Mouse (Mus musculus) forebrain, embryonic 13.5 days (tissue): ENCODE results near the gene Rab31. TPM values are rescaled to one million over a fixed set of nuclear protein-coding genes. Genes with fewer than 3 reads are reported as not detected.
A peak's percentile ranks its signal among the peaks of the same experiment; 100 is the strongest.

ENCODE experiments used
- ATAC-seq: fragments of 200-750 bp; cut with Nextera tagmentation; 2 replicates; pipeline ENCODE4 v1.8.0; 2017
- H3K27ac ChIP-seq: fragments of 300-500 bp; sonication (generic); 2 replicates; pipeline ENCODE4 v1.5.1; 2015; ENCODE audit warnings: inconsistent platforms, mild to moderate bottlenecking, moderate library complexity
- H3K27me3 ChIP-seq: fragments of 300-500 bp; sonication (generic); 2 replicates; pipeline ENCODE4 v1.6.1; 2015; ENCODE audit warnings: mild to moderate bottlenecking, inconsistent platforms
- H3K36me3 ChIP-seq: fragments of 300-500 bp; sonication (generic); 2 replicates; pipeline ENCODE4 v1.6.1; 2015; ENCODE audit warnings: mild to moderate bottlenecking, inconsistent platforms; ENCODE audit not compliant: poor library complexity, severe bottlenecking
- H3K4me1 ChIP-seq: fragments of 300-500 bp; sonication (generic); 2 replicates; pipeline ENCODE4 v1.6.1; 2015; ENCODE audit warnings: inconsistent platforms
- H3K4me2 ChIP-seq: fragments of 300-500 bp; sonication (generic); 2 replicates; pipeline ENCODE4 v1.6.1; 2015; ENCODE audit warnings: inconsistent platforms, mild to moderate bottlenecking, moderate library complexity
- H3K4me3 ChIP-seq: fragments of 300-500 bp; sonication (generic); 2 replicates; pipeline ENCODE4 v1.5.1; 2015; ENCODE audit warnings: mild to moderate bottlenecking, inconsistent platforms
- H3K9ac ChIP-seq: fragments of 300-500 bp; sonication (generic); 2 replicates; pipeline ENCODE4 v1.6.1; 2015; ENCODE audit warnings: mild to moderate bottlenecking, inconsistent platforms
- H3K9me3 ChIP-seq: fragments of 300-500 bp; sonication (generic); replicated peaks from 2 replicates; pipeline ENCODE4 v1.6.1; 2016; ENCODE audit warnings: inconsistent platforms
- WGBS: fragments of 180-500 bp; shearing (Covaris S2); methylation state at CpG from one replicate; pipeline ENCODE4 v1.1.7; 2015; 5-methylcytosine and 5-hydroxymethylcytosine counted together
- polyA plus RNA-seq: library from polyadenylated mRNA; unstranded; fragments of >200 nt; fragmentation: Nextera tagmentation; extraction: Ambion mirVana; gene quantifications from 2 replicates; pipeline ENCODE4 v1.2.1, GENCODE M21; 2015

Rab31 gene
- polyA plus RNA-seq, 1 experiment from 2014 or later = 66.6 TPM

GRCm38 (mm10) chr17:65712861-65713535 is 59.6 kb downstream of the Rab31 start:
- 92% methylated on average over 13 of the region's 13 CpGs for WGBS
- H3K9ac ChIP-seq = no peak overlapping the region
- no peaks in the 10 kb centered on the region for H3K27me3 ChIP-seq
- no peak for ATAC-seq
- H3K27ac ChIP-seq = no peak overlapping the region
- H3K4me1 ChIP-seq = no peaks in the 10 kb centered on the region
- no peak overlapping the region for H3K4me3 ChIP-seq
- H3K36me3 ChIP-seq = peaks cover 34% of the 10 kb centered on the region
- H3K4me2 ChIP-seq = no peak overlapping the region
- H3K9me3 ChIP-seq = peaks cover 14% of the 10 kb centered on the region

GRCm38 (mm10) chr17:65711779-65712178 is 60.8 kb downstream of the Rab31 start:
- no peak overlapping the region for H3K27ac ChIP-seq
- no peak overlapping the region for H3K4me2 ChIP-seq
- H3K36me3 ChIP-seq = peaks cover 30% of the 10 kb centered on the region
- H3K4me3 ChIP-seq = no peak overlapping the region
- H3K9me3 ChIP-seq = peaks cover 14% of the 10 kb centered on the region
- H3K4me1 ChIP-seq = no peaks in the 10 kb centered on the region
- no peak overlapping the region for H3K9ac ChIP-seq
- 95% methylated on average over 5 of the region's 5 CpGs for WGBS
- H3K27me3 ChIP-seq = no peaks in the 10 kb centered on the region
- ATAC-seq = no peak

DNA sequence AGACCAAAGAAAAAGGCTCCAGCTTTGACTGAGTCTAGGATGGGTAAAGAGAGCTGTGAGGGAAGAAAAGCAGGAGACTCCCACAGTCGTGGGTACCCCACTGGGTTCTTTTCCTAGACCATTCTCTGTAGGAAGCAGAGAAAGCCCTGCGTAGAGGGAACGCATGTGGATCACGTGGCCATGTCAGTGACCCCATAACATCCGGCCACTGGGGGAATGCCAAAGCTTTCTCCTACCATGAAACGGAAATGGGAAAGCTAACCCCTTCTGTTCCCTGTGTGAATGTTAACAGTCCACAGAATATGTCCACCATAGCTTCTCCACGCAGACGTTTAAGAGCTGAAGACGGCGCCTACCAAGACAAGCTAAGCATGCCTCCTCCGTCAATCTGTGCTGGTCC is 62.0 kb downstream of the Rab31 start:
- Histone ChIP-seq H3K9me3 (peaks cover 14% of the 10 kb centered on the region), H3K4me2 (no peak overlapping the region), H3K27ac (no peak overlapping the region), H3K36me3 (peaks cover 29% of the 10 kb centered on the region), H3K4me3 (no peak overlapping the region), H3K9ac (no peak overlapping the region), H3K4me1 (no peaks in the 10 kb centered on the region), H3K27me3 (no peaks in the 10 kb centered on the region)
- WGBS = 94% methylated on average over 11 of the region's 11 CpGs
- ATAC-seq = no peak

DNA sequence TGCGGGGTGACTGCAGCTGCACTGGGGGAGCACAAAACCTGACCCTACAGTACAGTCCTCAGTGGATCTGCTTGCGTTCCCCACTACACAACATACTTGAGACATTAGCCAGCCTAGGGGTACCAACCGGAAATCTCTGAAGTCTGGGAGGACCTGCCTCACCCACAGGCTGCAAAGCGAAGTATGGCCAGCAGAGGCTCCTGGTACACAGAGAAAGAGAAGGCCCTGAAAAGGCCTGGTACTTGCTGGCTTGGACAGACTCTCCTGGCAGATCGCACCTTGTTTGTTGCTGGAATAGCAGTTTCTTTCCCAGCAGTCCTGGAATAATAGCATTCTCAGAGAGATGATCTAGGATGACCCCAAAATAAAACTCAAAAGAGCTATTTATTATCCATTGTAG is 66.3 kb downstream of the Rab31 start:
- WGBS = 89% methylated on average over 5 of the region's 5 CpGs
- no peak for ATAC-seq
- H3K9ac ChIP-seq = no peak overlapping the region

DNA sequence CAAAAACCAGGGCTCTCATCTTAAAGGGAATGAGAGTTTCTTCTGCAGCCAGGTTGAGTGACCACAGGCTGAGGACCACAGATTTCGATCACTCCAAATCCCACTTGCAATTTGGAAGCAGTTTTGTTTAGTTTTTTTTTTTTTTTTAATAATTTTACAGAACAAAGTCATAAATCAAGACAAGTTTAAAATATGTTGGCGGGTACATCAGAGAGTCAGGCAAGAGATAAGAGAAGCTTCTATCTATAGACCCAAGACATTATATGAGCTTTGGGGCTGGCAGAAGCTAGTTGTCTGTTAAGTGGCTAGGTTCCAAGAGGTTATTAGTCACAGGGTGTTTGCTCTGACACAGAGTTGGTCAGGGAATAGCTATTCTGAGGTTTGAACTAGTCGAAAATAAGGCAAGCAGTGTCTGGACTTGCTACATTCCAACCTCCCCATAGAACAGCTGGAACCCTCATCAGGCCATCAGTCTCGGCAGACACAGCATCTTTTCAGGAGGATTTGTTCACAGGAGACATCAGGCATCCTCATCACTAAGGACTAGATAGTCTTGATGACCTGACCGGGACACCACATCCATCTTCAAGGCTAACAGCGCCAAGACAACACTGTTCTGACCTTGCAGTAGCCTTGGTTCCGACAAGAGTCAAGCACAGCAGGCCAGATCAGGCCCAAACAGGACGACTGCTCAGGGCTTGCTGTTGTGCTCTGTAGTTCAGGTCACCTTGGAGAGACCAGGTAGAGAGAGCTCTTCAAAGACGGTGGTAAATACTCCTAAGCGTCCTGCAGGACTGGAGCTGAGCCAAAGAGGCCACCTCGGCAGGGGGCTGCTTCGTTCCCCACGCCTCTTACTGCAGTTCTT is 68.8 kb downstream of the Rab31 start:
- H3K9me3 ChIP-seq = no peaks in the 10 kb centered on the region
- H3K36me3 ChIP-seq = peaks cover 8% of the 10 kb centered on the region; the same call in 1 of the 2 replicates
- no peak for ATAC-seq
- 86% methylated on average over 13 of the region's 13 CpGs for WGBS
- no peak overlapping the region for H3K27ac ChIP-seq
- H3K4me3 ChIP-seq = no peak overlapping the region
- H3K27me3 ChIP-seq = no peaks in the 10 kb centered on the region
- H3K9ac ChIP-seq = no peak overlapping the region
- H3K4me1 ChIP-seq = peaks cover 22% of the 10 kb centered on the region
- H3K4me2 ChIP-seq = no peak overlapping the region

More for the DNA sequence above, 66.3 kb downstream of the Rab31 start:
- Histone ChIP-seq H3K27ac (no peak overlapping the region), H3K36me3 (peaks cover 15% of the 10 kb centered on the region), H3K27me3 (no peaks in the 10 kb centered on the region), H3K4me2 (no peak overlapping the region), H3K9me3 (peaks cover under 1% of the 10 kb centered on the region; the same call in 1 of the 2 replicates), H3K4me1 (peaks cover 11% of the 10 kb centered on the region), H3K4me3 (no peak overlapping the region)

- Histone ChIP-seq H3K4me1 (peaks cover 22% of the 10 kb centered on the region), H3K27me3 (no peaks in the 10 kb centered on the region), H3K9me3 (no peaks in the 10 kb centered on the region), H3K27ac (peak overlapping the region; percentile 81), H3K4me2 (no peak overlapping the region), H3K9ac (no peak overlapping the region), H3K36me3 (peaks cover 10% of the 10 kb centered on the region; the same call in 1 of the 2 replicates), H3K4me3 (no peak overlapping the region)
- peak; percentile 54 for ATAC-seq
- WGBS = 46% methylated on average over 13 of the region's 13 CpGs
These were observed 70.6 kb downstream of the Rab31 start for GRCm38 (mm10) chr17:65701797-65702566.

GRCm38 (mm10) chr17:65701356-65701755 is 71.2 kb downstream of the Rab31 start:
- H3K27me3 ChIP-seq = no peaks in the 10 kb centered on the region
- H3K4me3 ChIP-seq = no peak overlapping the region
- 87% methylated on average over 8 of the region's 8 CpGs for WGBS
- peaks cover 15% of the 10 kb centered on the region; the same call in 1 of the 2 replicates for H3K36me3 ChIP-seq
- no peaks in the 10 kb centered on the region for H3K9me3 ChIP-seq
- ATAC-seq = no peak
- H3K4me2 ChIP-seq = no peak overlapping the region
- H3K4me1 ChIP-seq = peaks cover 22% of the 10 kb centered on the region
- H3K27ac ChIP-seq = peak overlapping the region; percentile 81
- no peak overlapping the region for H3K9ac ChIP-seq

DNA sequence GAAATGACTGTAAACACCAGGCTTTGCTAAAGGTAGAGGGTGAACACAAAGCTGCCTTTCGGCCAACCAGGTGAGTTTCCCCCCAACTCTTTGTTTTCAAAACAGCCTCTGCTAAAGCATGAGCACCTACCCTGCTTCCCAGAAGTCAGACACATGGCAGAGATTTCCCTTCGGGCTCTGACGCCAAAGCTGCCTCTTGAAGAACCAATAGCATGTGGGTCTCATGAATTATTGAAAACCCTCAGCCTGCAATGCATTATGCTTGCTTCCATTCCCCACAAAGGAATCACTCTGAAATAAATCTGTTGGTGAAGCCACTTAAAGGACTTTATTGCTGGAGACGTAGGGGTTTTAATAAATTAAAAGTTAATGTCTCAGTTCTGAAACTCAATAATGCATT is 72.5 kb downstream of the Rab31 start:
- H3K4me2 ChIP-seq = no peak overlapping the region
- H3K4me1 ChIP-seq = peaks cover 22% of the 10 kb centered on the region
- no peak overlapping the region for H3K9ac ChIP-seq
- 44% methylated on average over 4 of the region's 4 CpGs for WGBS
- 0 out of 2 replicates have a peak, but pooled peaks cover 8% of the 10 kb centered on the region for H3K36me3 ChIP-seq
- peak overlapping the region; percentile 48 for H3K27ac ChIP-seq
- no peaks in the 10 kb centered on the region for H3K9me3 ChIP-seq
- ATAC-seq = peak; percentile 76
- H3K27me3 ChIP-seq = no peaks in the 10 kb centered on the region
- no peak overlapping the region for H3K4me3 ChIP-seq

DNA sequence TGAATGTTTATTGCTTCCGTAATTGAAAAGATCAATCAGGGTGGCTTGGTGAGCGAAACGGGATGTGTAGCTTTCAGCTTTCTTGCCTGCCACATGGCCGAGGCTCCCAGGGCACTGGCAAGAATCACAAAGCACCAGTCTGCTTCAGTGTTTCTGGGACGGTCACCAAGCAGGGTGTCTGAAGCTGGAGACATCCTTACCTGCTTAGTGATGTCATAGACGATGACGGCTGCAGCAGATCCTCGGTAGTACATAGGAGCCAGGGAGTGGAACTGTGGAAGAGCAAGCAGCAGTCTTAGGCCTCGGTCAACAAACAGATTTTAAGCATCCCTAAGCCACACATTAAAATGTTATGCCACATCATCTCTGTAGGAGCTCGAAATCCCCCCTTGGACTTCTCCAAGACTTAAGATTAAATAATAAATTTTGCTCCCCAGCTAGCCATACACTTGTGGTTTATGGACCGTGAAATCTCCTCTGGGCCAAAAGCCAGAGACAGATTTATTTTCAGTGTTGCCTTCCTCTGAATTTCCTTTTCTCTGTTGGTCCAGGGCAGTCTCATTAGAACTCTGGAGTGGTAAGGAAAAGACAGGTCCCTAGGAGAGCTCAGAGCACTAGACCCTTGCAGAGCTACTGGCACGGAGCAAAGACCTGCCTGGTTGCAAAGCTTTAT is 74.6 kb downstream of the Rab31 start:
- Histone ChIP-seq H3K4me2 (no peak overlapping the region), H3K9ac (no peak overlapping the region), H3K4me1 (peaks cover 22% of the 10 kb centered on the region), H3K9me3 (no peaks in the 10 kb centered on the region), H3K27me3 (no peaks in the 10 kb centered on the region), H3K4me3 (no peak overlapping the region), H3K36me3 (0 out of 2 replicates have a peak, but pooled peaks cover 11% of the 10 kb centered on the region), H3K27ac (no peak overlapping the region)
- ATAC-seq = no peak
- WGBS = 88% methylated on average over 12 of the region's 12 CpGs

DNA sequence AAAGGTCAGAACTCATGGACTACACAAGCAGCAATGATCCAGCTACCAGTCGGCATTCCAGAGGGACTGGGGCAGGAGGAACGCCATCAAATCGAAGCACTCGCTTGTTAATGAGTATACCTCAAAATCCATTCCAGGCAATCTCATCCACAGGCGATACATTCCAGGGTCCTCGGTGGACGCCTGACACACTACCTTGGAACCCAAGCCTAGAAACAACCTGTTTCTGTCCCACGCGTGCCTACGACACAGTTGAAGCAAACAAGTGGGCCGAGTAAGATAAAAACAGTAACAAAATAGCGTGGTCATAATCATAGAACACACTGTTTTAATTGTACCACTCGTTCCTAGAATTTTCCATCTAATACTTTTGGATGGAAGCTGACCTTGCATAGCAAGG is 75.6 kb downstream of the Rab31 start:
- Histone ChIP-seq H3K9me3 (no peaks in the 10 kb centered on the region), H3K4me2 (no peak overlapping the region), H3K36me3 (0 out of 2 replicates have a peak, but pooled peaks cover 11% of the 10 kb centered on the region), H3K4me3 (no peak overlapping the region), H3K9ac (no peak overlapping the region), H3K27me3 (no peaks in the 10 kb centered on the region), H3K4me1 (peaks cover 17% of the 10 kb centered on the region), H3K27ac (no peak overlapping the region)
- no peak for ATAC-seq
- 95% methylated on average over 13 of the region's 13 CpGs for WGBS

DNA sequence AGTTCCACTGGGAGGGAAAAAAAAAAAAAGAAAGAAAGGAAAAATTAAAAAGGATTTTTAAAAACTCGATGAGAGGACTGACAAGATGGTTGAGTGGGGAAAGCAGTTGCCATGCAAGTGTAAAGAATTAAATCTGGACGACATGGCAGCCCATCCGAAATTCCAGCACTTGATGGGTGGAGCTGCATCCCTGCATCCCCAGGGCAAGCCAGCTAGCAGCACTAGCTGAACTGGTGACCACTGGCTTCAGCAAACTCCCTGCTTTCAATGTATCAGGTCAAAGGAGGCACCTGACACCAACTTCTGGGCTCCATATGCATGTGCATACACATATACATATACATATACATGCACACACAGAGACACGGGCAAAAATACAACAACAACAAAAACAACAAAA is 80.3 kb downstream of the Rab31 start:
- no peak for ATAC-seq
- no peak overlapping the region for H3K4me3 ChIP-seq
- 84% methylated on average over 4 of the region's 4 CpGs for WGBS

More for the DNA sequence above, 80.3 kb downstream of the Rab31 start:
- no peak overlapping the region for H3K9ac ChIP-seq
- no peaks in the 10 kb centered on the region for H3K4me1 ChIP-seq
- no peak overlapping the region for H3K4me2 ChIP-seq
- no peaks in the 10 kb centered on the region for H3K27me3 ChIP-seq
- H3K27ac ChIP-seq = no peak overlapping the region
- no peaks in the 10 kb centered on the region for H3K9me3 ChIP-seq
- H3K36me3 ChIP-seq = peaks cover 27% of the 10 kb centered on the region
